Mouse (Mus musculus) ES-E14 (cell line): ENCODE results near the gene Foxj1. TPM values are rescaled to one million over a fixed set of nuclear protein-coding genes. Genes with fewer than 3 reads are reported as not detected.

Experiments used
- DNase-seq: peaks from one replicate; pipeline ENCODE4 v3.0.0-alpha.2; 2013; ENCODE audit warnings: low read depth, low spot score
- H3K27ac ChIP-seq: 2 replicates; pipeline ENCODE4 v1.5.1; 2012; ENCODE audit warnings: low read depth, mild to moderate bottlenecking, low read length, moderate library complexity, mixed read lengths; ENCODE audit not compliant: poor library complexity, insufficient read depth, severe bottlenecking
- H3K36me3 ChIP-seq: 2 replicates; pipeline ENCODE4 v1.6.1; 2012; ENCODE audit warnings: mild to moderate bottlenecking, low read length, moderate library complexity, mixed read lengths; ENCODE audit not compliant: control insufficient read depth, poor library complexity, insufficient read depth, severe bottlenecking
- H3K4me1 ChIP-seq, 2 experiments: fragments of 150-350 bp in 1 of 2; sonication (generic) in 1 of 2; 2 replicates each; pipeline ENCODE4 v1.6.1; 2012; ENCODE audit warnings: low read length in 2 of 2, mild to moderate bottlenecking in 1 of 2, mixed read lengths in 1 of 2; ENCODE audit not compliant: control insufficient read depth in 2 of 2, insufficient read depth in 2 of 2, poor library complexity in 1 of 2
- H3K4me3 ChIP-seq, 2 experiments: fragments of 150-350 bp in 1 of 2; sonication (generic) in 1 of 2; 2 replicates each; pipeline ENCODE4 v1.5.1; 2012; ENCODE audit warnings: low read length in 2 of 2, low read depth in 1 of 2, mild to moderate bottlenecking in 1 of 2, mixed read lengths in 1 of 2; ENCODE audit not compliant: insufficient read depth in 1 of 2, poor library complexity in 1 of 2, severe bottlenecking in 1 of 2
- H3K9ac ChIP-seq: 2 replicates; pipeline ENCODE4 v1.6.1; 2012; ENCODE audit warnings: low read depth, mild to moderate bottlenecking, low read length, mixed read lengths; ENCODE audit not compliant: poor library complexity, insufficient read depth, severe bottlenecking
- H3K9me3 ChIP-seq: fragments of 150-350 bp; sonication (generic); 2 replicates; pipeline ENCODE4 v1.6.1; 2012; ENCODE audit warnings: low read depth, mild to moderate bottlenecking, low read length; ENCODE audit not compliant: control insufficient read depth, insufficient read depth
- CHD2 ChIP-seq: IDR thresholded peaks from 2 replicates; pipeline ENCODE4 v1.6.1; 2014; ENCODE audit warnings: mild to moderate bottlenecking, low read depth, low read length, inconsistent platforms
- HCFC1 ChIP-seq: IDR thresholded peaks from 2 replicates; pipeline ENCODE4 v1.6.1; 2012; ENCODE audit warnings: low read length, inconsistent platforms, borderline replicate concordance; ENCODE audit not compliant: insufficient read depth
- MAFK ChIP-seq: IDR thresholded peaks from 2 replicates; pipeline ENCODE4 v1.6.1; 2014; ENCODE audit warnings: mild to moderate bottlenecking, low read depth, low read length, inconsistent platforms; ENCODE audit not compliant: insufficient read depth
- ZC3H11A ChIP-seq: IDR thresholded peaks from 2 replicates; pipeline ENCODE4 v1.6.1; 2012; ENCODE audit warnings: low read depth, mild to moderate bottlenecking, inconsistent platforms, low read length, borderline replicate concordance
- ZNF384 ChIP-seq: IDR thresholded peaks from 2 replicates; pipeline ENCODE4 v1.6.1; 2012; ENCODE audit warnings: low read depth, low read length, inconsistent platforms
- in situ Hi-C, 2 experiments: fragments of 600-800 bp; cut with MboI; formaldehyde crosslinking; loops; one replicate each; pipeline ENCODE4 v1.15.1; 2025; ENCODE audit warnings: low sequenced_read_pairs in 2 of 2, inconsistent platforms in 1 of 2; ENCODE audit not compliant: unreplicated experiment in 2 of 2
- total RNA-seq: library from RNA; depleted of rRNA; stranded (reverse); fragments of 300-350 nt; gene quantifications from 2 replicates; pipeline ENCODE4 v1.2.3, GENCODE M21; 2012

The Foxj1 gene
- total RNA-seq, 1 experiment, result 0.67 TPM

GRCm38 (mm10) chr11:116305423-116305822 is 29.8 kb downstream of the Foxj1 start:
- H3K27ac ChIP-seq, result no peak overlapping the region
- H3K9ac ChIP-seq, result no peak overlapping the region
- peaks cover 6% of the 10 kb centered on the region for H3K36me3 ChIP-seq
- in situ Hi-C loops, result no loop called here
- H3K4me3 ChIP-seq, result peak overlapping the region in 1 of 2 experiments; percentile 88; a peak in 1 of 4 replicates
- H3K9me3 ChIP-seq, result no peaks in the 10 kb centered on the region
- DNase-seq, result no peak
- H3K4me1 ChIP-seq, result peaks cover 0 to 6% of the 10 kb centered on the region in 2 experiments; a peak in 1 of 4 replicates
- TF ChIP-seq HCFC1 (no peak), ZNF384 (no peak), ZC3H11A (no peak)

- Histone ChIP-seq H3K9me3 (no peaks in the 10 kb centered on the region), H3K4me3 (no peak overlapping the region), H3K36me3 (no peaks in the 10 kb centered on the region), H3K9ac (no peak overlapping the region), H3K27ac (no peak overlapping the region), H3K4me1 (peaks cover 0 to 3% of the 10 kb centered on the region in 2 experiments; a peak in 2 of 4 replicates)
- TF ChIP-seq ZC3H11A (no peak), MAFK (no peak), ZNF384 (no peak), CHD2 (no peak), HCFC1 (no peak)
- no peak for DNase-seq
- in situ Hi-C loops, result no loop called here
Observed at GRCm38 (mm10) chr11:116298621-116299020, 36.6 kb downstream of the Foxj1 start.

GRCm38 (mm10) chr11:116298221-116298620 is 37.0 kb downstream of the Foxj1 start:
- in situ Hi-C loops, result no loop called here
- H3K4me3 ChIP-seq, result no peak overlapping the region
- no peak for DNase-seq
- H3K9me3 ChIP-seq, result no peaks in the 10 kb centered on the region
- H3K4me1 ChIP-seq, result peaks cover 0 to 3% of the 10 kb centered on the region in 2 experiments; a peak in 2 of 4 replicates
- no peak overlapping the region for H3K9ac ChIP-seq
- H3K36me3 ChIP-seq, result no peaks in the 10 kb centered on the region
- H3K27ac ChIP-seq, result no peak overlapping the region
- no peak for TF ChIP-seq ZNF384
- no peak for TF ChIP-seq CHD2
- no peak for TF ChIP-seq MAFK
- no peak for TF ChIP-seq ZC3H11A
- TF ChIP-seq HCFC1, result no peak

DNA sequence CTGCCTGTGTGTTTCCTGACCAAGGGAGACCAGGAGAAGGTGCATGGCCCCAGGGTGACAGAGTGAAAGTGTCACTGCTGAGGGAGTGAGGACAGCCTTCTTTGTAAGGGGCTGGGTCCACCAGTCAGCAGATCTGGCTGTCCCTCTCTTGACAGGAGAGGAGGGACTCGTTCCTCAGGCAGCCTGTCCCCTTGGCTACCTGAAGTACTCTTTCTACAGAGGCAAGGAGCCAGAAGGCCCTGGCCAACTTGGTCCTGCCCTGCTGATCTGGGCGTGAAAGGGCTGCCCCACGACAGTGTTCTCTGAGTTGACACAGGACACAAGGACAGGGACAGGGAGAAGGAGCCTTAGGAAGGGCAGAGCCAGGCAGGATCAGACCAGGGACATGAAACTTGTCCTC is 38.2 kb downstream of the Foxj1 start:
- no peak for TF ChIP-seq CHD2
- no peak for TF ChIP-seq ZC3H11A
- no peak for TF ChIP-seq HCFC1
- no peak for TF ChIP-seq ZNF384
- TF ChIP-seq MAFK, result no peak
- in situ Hi-C loops, result no loop called here
- no peaks in the 10 kb centered on the region for H3K36me3 ChIP-seq

GRCm38 (mm10) chr11:116296191-116296734 is 38.9 kb downstream of the Foxj1 start:
- Histone ChIP-seq H3K9ac (no peak overlapping the region), H3K27ac (no peak overlapping the region), H3K4me3 (no peak overlapping the region), H3K36me3 (no peaks in the 10 kb centered on the region), H3K9me3 (no peaks in the 10 kb centered on the region), H3K4me1 (peaks cover 0 to 4% of the 10 kb centered on the region in 2 experiments; a peak in 2 of 4 replicates)
- in situ Hi-C loops, result no loop called here
- TF ChIP-seq ZC3H11A (no peak), ZNF384 (no peak), HCFC1 (no peak), CHD2 (no peak), MAFK (no peak)
- DNase-seq, result no peak

More for the DNA sequence above, 38.2 kb downstream of the Foxj1 start:
- Histone ChIP-seq H3K9ac (no peak overlapping the region), H3K4me1 (peaks cover 0 to 4% of the 10 kb centered on the region in 2 experiments; a peak in 2 of 4 replicates), H3K9me3 (no peaks in the 10 kb centered on the region), H3K4me3 (no peak overlapping the region), H3K27ac (no peak overlapping the region)
- no peak for DNase-seq
